Mouse (Mus musculus): ENCODE measurements around the gene Cyp4f18. TPM values are rescaled to one million over a fixed set of nuclear protein-coding genes. Genes with fewer than 3 reads are reported as not detected.
"Not testable (repeated sequence)": the region's sequence is repeated elsewhere in the genome, so short reads cannot be mapped to it uniquely, and the experiment has no call there.

The Cyp4f18 gene
- 1 to 10 TPM; 1.2 to 2.4 (median 2.2) TPM for polyA plus RNA-seq (2017; shearing (Covaris generic))

- no peak for ATAC-seq
Observed at GRCm38 (mm10) chr8:72009473-72009872, at the start of gene Cyp4f18. Gene Cyp4f18 (minus strand): TSS chr8:72009626.

- ATAC-seq: not testable (repeated sequence)
Observed at GRCm38 (mm10) chr8:72057643-72058042, 48.2 kb upstream of the Cyp4f18 start.

DNA sequence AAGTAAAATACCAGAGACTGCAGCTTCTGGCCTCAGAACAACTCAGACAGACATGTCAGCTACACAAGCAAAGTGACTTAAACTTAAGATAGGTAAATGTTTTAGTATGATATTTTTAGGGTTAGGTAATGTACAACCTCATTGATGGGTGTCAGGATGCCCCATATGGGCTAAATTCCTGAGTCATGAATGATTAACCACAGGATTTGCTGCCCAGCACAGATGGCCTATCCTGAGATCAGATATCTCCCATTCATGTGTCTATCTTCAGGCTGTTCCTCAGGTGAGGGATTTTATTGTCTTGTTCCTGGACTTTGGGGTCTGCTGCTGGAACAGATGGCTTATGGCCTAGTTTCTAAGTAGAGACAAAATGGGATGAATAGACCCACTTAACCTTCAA lies 45.2 kb upstream of the Cyp4f18 start:
- ATAC-seq: not testable (repeated sequence)

- no peak for ATAC-seq
Observed at GRCm38 (mm10) chr8:72042493-72042892, 33.1 kb upstream of the Cyp4f18 start.

DNA sequence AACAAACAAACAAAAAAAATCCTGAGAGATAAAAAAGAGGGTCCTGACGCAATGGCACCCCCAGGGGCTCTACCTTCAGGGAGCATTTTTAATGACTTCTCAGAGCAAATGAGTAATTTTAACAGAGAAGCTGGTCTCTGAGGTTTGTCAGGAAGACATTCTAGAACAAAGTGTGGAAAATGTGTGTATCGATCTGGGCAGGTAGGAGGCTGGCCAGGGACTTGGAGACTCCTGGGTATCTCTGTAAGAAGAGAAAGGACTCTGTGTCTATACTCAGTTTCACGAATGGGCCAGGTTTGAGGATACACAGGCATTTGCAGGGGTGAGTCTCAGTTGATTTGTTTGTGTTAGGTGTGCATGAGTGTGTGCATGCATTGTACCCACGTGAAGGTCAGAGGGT lies 31.5 kb upstream of the Cyp4f18 start, which contains the start of gene Olfr372:
Gene Olfr372, plus strand, starts transcription at position 301 of the 400 bp plus-strand sequence.
- not testable (repeated sequence) for ATAC-seq

GRCm38 (mm10) chr8:72032926-72033325 lies 23.5 kb upstream of the Cyp4f18 start:
- ATAC-seq: peak; percentile 63

GRCm38 (mm10) chr8:72024886-72025285 lies 15.5 kb upstream of the Cyp4f18 start:
- not testable (repeated sequence) for ATAC-seq

DNA sequence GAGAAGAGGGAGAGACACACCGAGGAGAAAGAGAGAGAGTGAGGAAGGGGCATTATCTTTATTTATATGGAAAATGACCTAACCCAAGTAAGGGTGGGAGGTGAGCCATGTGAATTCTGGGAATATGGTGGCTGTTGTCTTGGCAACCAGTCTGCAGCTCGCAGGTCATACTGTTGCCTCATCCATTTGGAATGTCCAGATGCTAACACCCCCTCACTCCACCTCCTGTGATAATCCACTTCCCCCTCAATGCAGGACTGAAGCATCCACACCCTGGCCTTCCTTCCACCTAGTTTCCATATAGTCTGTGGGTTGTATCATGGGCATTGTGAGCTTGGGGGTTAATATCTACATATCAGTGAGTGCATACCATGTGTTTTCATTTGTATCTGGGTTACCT lies 10.4 kb upstream of the Cyp4f18 start:
- no peak for ATAC-seq

- not testable (repeated sequence) for ATAC-seq
Observed at GRCm38 (mm10) chr8:72019022-72019421, 9.6 kb upstream of the Cyp4f18 start.

DNA sequence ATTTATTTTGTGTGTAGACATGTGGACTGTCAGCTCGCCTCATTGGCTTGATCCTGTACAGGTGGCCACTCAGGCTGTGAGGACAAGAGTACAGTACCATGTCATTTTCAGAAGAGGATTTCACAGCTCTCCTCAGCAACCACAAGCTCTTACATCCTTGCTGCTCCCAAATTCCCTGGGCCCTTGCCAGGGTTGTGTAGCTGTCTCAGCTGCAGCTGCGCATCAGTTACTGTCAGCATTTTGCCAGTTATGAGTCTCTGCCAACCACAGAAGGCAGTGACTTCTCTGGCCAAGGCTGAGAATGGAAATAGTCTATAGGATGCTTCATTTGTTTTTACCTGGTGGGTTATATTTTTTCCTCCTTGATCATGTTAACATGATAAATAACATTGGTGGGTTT lies 8.7 kb upstream of the Cyp4f18 start:
- no peak for ATAC-seq

GRCm38 (mm10) chr8:72017339-72017738 lies 7.9 kb upstream of the Cyp4f18 start:
- not testable (repeated sequence) for ATAC-seq

DNA sequence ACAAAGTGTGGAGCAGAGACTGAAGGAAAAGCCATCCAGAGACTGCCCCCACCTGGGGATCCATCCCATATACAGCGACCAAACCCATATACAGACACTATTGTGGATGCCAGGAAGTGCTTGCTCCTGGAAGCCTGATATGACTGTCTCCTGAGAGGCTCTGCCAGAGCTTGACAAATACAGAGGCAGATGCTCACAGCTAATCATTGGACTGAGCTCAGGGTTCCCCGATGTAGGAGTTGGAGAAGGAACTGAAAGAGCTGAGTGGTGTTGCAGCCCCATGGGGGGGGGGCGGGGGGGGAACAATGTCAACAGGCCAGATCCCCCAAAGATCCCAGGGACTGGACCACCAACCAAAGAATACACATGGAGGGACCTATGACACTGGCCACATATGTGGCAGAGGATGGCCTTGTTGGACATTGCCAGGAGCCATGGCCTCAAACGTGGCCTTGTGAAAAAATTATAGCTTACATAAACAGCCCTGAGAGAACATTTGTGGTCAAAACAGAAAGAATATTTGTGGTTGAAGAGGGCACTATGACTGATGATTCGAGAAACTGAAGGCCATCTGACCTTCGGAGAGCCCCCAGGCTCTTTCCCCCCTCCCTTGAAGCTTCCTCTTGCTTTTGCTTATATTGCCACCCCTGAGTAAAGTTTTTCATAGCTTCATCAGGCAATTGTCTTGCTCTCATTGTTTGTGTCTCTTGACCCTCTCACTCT lies 4.2 kb upstream of the Cyp4f18 start:
- not testable (repeated sequence) for ATAC-seq

GRCm38 (mm10) chr8:72008134-72008641 lies 1.2 kb downstream of the Cyp4f18 start:
- no peak for ATAC-seq

GRCm38 (mm10) chr8:72006763-72007162 lies 2.7 kb downstream of the Cyp4f18 start:
- ATAC-seq: no peak

DNA sequence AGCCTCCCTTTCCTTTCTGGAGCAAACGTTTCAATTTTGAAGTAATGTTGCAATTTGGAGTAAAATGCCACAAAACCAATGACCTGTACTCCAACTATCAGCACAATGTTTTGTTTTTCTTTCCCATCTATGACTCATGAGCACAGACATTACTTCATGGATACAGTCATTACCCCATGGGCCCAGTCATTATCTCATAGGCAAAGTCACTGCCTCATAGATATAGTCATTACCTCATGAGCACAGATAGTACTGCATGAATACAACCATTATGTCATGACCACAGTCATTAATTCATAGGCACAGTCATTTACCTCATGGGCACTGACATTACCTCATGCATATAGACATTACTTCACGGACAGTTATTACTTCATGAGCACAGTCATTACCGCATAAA lies 3.5 kb downstream of the Cyp4f18 start:
- ATAC-seq: no peak

GRCm38 (mm10) chr8:72002942-72003341 lies 6.5 kb downstream of the Cyp4f18 start:
- no peak for ATAC-seq

DNA sequence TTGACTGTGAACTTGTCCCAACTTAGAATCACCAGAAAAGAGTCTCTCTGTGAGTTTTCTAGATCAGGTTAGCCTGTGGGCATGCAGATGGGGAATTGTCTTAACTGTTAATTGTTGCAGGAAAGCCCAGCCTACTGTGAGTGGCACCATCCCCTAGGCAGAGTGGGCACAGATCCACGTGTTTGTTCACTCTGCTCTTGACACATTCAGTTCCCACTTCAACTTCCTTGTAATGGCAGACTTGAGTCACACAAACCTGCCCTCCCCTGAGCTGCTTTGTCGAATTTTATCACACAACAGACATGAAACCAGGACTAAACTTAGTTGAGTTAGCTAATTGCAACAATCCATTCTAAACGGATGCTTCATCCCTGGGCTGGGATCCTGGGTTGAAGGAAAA lies 9.2 kb downstream of the Cyp4f18 start:
- ATAC-seq: no peak

DNA sequence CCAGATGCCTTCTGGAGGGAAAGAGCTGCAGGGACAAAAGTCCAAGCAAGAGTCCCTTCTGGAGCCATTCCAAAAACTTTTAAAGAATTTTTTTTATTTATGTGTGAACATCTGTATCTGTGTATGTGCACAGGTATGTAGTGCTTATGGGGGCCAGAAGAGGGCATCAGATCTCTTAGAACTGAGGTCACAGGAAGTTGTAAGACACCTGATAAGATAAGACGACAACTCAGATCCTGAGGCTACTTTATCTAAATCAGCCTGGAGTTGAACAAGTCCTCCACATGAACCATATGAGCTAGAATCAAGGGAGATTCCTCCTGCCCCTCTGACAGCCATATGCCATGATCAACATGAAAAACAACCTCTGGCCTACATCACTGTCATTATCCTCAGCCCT lies 10.0 kb downstream of the Cyp4f18 start:
- ATAC-seq: no peak

DNA sequence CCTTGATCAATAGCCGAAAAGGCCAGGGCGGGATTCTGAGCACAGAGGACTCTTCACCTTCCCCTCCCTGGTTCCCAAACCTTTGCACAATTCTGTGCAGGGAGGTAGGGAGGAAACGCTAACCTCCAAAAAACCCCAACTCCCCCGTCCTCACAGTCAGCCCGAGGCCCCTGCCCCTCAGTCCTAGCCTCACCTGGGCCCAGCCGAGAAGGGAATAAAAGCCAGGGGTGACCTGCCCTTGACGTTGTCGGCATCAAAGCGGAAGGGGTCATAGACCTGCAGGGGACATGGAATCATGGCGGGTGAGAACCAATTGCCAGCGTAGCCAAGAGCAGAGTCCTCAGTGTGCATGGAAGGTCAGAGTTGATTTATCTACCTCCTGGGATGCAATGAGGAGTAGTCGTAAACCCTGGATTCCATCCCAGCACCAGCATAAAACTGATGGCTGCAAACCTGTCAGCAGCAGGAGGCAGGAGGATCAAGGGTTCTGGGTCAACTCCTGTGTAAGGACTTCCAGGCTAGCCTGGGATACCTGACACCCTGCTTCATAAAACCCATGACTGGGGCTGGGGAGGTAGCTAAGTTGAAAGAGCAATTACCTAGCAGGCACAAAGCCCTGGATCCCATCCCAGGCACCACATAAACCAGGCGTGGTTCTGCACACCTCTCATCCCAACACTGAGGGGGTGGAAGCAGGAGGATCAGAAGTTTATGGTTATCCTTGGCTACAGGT lies 20.4 kb downstream of the Cyp4f18 start:
- no peak for ATAC-seq

DNA sequence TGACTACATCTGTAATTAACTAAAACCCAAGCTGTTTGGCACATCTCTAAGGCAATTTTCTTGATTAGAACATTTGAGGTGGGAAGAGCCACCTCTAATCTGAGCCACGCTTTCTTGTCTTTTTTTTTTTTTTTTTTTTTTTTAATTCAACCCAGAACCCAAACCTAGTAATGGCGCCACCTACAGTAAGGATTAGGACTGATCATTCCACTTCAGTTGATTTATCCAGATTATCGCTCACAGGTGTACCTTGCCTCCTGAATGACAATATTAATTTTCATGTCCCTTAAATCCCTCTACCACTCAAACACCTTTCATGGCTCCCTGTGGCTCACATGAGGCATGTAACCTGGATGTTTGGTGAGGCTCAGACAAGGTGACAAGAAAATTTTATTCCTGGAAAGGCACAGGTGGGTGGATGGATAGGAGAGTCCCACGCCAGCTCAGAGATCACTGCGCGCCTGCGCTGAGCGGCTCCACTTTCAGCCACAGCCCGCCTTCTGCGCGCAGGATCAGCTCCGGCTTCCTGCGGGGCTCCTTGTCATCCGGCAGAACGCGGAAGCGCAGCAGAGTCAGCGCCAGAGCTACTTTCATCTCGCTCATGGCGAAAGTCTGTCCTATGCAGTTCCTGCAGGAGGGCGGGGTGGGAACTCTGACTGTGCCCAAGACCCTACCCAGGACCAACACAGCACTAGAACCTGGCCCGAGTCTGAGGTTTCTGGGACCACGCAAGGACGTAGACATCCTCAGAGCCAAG lies 21.1 kb downstream of the Cyp4f18 start:
- peak; percentile 80 for ATAC-seq

GRCm38 (mm10) chr8:71984601-71985000 lies 24.8 kb downstream of the Cyp4f18 start:
- ATAC-seq: no peak

DNA sequence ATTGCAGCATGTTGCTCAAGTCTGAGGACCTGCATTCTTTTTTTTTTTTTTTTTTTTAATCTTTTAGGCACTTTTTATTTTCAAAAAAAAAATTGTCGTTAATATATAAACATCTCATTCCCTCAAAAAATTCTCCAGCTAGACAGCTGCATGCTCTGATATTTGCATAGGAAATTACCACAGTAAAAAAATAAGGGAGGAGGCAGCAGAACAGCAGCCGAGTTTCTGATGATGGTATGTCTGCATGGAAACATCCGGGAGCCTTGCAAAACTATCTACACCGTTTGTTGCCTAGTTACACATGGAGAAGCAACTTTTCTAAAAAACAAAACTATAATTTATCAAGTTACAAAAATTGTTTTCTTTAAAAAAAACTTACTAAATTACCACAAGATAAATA lies 28.0 kb downstream of the Cyp4f18 start:
- ATAC-seq: no peak

DNA sequence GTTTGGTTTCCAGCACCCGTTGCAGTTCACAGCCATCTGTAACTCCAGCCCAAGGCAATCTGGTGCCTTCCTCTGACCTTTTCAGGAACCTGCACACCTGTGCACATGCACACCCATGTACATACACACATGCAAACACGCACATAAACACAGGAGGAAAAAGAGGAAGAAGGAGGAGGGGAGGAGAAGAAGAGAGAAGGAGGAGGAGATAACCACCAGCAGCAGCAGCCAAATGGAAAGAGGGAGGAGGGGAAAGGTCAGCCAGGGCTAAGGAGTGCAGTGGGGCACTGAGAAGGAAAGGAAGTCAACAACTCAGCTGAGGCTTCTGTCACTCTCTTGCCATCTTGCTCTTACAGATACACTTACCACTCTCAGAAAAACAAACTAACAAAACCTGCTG lies 28.4 kb downstream of the Cyp4f18 start:
- no peak for ATAC-seq
